Mouse (Mus musculus) 3T3-L1 (cell line): ENCODE data around the gene Fbf1.
A peak's percentile ranks its signal among the peaks of the same experiment; 100 is the strongest.

Source experiments
- DNase-seq: peaks from one replicate; pipeline ENCODE4 v3.0.0-alpha.2; 2015; ENCODE audit warnings: low read depth, low spot score

Fbf1 gene

DNA sequence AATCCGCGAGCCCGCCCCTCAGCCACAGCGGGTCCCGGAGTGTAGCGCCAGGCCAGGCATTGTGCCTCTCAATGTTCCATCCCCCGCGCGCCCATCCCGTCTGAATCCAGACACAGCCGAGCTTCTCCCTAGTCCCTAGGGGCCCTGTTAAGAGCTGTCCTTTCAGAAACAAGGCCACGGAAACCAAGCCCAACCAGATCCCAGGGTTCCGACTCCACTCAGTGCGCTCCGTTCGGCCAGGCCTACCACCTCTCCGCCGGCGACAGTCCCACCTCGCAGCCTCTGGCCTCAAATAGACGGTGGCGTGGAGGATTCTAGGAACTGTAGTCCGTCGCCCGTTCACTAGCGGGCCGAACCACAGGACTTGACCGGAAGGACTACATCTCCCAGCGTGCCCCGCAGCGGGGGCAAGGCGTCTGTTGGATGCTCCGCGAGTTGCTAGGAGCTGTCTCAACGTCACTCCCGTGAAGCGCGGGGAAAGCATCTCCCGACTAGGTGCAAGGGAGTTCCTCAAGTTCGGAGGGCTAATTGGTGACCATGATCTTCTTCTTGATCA lies at the start of gene Fbf1:
Fbf1 (minus strand) TSS at position 283 of the 556 bp plus-strand sequence.
- peak; percentile 97 for DNase-seq

GRCm38 (mm10) chr11:116216549-116216948 lies 48.6 kb upstream of the Fbf1 start:
- no peak for DNase-seq

DNA sequence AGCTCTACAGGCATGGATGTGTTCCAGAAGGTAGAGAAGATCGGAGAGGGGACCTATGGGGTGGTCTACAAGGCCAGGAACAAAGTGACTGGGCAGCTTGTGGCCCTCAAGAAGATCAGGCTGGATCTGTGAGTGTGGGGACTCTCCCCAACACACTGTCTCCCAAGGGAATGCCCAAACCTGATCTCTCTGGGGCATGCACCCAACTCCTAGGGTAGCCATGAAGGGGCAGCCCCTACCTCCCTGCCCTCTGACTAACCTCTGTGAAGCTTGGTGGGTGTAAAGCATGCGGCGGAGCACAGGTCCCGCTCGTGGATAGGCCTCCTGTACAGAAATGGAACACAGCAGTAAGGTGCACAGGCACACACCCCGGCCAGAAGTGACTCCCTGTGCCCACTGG lies 48.0 kb upstream of the Fbf1 start:
- no peak for DNase-seq

DNA sequence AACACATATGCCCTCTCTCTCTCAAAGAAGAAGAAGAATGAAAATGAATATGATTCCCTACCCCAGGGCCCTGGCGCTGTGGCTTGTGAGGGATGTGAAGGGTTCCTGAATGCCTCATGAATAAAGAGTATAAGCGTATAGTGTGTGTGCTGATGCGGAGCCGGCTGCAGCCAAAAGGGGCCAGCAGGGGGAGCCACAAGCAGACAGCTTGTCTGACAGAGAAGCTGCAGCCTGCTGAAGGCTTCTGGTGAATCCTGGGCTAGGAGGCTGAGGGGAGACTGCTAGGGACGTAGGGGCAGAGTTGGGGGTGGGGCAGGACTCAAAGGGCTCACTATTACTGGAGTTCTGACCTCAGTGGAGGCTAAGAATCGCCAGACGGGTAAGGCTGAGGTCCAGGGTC lies 47.2 kb upstream of the Fbf1 start:
- DNase-seq, result no peak

GRCm38 (mm10) chr11:116213877-116214510 lies 46.0 kb upstream of the Fbf1 start:
- no peak for DNase-seq

DNA sequence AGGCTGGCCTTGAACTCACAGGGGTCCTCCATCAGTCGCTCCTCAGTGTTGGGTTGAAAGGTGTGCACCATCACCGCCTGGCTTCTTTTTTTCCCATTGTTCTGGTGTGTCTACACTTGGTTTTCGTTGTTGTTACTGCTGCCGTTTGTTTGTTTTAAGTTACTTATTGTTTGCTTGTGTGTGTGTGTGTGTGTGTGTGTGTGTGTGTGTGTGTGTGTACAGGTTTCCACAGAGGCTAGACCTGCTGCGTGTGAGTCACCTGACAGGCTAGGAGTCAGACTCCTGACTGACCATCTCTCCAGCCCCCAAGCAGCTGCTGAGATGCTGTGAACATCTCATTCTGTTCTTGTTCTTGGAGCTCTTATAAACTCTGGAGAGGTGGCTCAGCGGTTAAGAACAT lies 44.9 kb upstream of the Fbf1 start:
- DNase-seq, result no peak

GRCm38 (mm10) chr11:116210696-116211095 lies 42.7 kb upstream of the Fbf1 start:
- DNase-seq, result no peak

GRCm38 (mm10) chr11:116209257-116209656 lies 41.3 kb upstream of the Fbf1 start:
- no peak for DNase-seq

- DNase-seq, result no peak
Observed at GRCm38 (mm10) chr11:116208660-116209059, 40.7 kb upstream of the Fbf1 start.

GRCm38 (mm10) chr11:116206678-116207077 lies 38.7 kb upstream of the Fbf1 start:
- no peak for DNase-seq

DNA sequence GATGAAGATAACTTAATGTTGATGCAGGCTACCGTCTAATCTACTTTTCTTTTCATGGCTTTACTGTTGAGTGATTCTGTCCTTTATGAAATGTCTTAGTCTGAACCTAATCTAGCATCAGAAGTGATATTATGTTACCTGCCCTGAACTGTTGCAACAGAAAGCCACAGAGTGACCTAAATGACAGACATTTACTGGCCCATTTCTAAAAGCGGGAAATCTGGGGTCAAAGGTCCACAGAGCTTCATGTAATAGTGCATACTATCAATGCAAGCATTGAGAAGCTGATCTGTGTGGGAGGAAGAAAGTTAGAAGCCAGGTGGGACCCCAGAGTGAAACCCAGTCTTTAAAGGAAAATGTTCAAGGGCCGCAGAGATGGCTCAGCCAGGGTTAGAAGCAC lies 35.2 kb upstream of the Fbf1 start:
- DNase-seq, result no peak

GRCm38 (mm10) chr11:116201151-116201550 lies 33.2 kb upstream of the Fbf1 start:
- DNase-seq, result no peak

GRCm38 (mm10) chr11:116198639-116199531 lies 30.9 kb upstream of the Fbf1 start, which contains the start of the genes Ten1 and Acox1:
Ten1 (plus strand) TSS chr11:116198855.
Acox1 (minus strand) TSS chr11:116199045.
- DNase-seq, result peak; percentile 97

DNA sequence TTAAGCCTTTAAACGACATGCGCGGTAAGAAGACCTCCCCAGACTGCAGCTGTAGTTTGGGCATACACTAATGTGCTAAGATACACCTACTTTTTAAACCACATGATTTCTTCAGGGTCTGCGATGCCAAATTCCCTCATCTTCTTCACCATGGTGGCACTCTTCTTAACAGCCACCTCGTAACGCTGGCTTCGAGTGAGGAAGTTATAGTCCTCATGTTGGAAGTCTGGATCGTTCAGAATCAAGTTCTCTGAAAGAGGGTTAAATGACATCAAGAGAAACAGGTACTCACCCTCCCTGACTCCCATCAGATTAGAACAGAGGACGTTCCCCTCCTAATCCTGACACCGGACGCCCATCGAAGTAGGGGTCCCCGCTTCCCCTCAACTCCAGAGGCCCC lies 30.2 kb upstream of the Fbf1 start:
- DNase-seq, result peak; percentile 36

DNA sequence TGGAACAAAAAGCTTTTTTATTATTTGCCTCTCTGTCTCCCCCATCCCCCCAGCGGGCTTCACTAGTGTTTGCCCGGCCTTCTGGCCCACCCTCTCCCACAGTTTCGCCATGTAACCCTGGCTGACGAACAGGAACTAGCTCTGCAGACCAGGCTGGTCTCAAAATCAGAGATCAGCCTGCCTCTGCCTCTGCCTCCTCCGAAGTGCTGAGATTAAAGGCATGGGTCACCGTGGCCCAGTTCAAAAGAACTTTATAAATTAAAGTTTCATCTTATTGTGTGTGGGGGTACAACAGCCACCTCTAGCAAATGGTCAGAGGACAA lies 29.6 kb upstream of the Fbf1 start:
- DNase-seq, result no peak

- no peak for DNase-seq
Observed at GRCm38 (mm10) chr11:116196866-116197583, 29.1 kb upstream of the Fbf1 start.

DNA sequence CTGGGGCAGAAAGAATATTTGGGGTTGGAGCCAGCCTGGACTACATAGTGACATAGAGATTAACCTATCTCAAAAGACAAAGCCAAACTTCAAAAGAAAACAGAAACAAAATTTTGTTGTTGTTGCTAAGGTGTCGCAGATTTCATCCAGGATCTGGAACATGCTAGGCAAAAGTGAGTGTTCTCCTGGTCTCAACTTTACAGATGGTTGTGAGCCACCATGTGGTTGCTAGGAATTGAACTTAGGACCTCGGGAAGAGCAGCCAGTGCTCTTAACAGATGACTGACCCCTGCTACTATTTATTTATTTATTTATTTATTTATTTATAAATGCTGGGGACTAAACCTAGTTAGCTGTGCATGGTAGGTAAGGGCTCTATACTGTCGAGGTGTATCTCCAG lies 28.4 kb upstream of the Fbf1 start:
- no peak for DNase-seq

GRCm38 (mm10) chr11:116195252-116195651 lies 27.3 kb upstream of the Fbf1 start:
- peak; percentile 44 for DNase-seq

DNA sequence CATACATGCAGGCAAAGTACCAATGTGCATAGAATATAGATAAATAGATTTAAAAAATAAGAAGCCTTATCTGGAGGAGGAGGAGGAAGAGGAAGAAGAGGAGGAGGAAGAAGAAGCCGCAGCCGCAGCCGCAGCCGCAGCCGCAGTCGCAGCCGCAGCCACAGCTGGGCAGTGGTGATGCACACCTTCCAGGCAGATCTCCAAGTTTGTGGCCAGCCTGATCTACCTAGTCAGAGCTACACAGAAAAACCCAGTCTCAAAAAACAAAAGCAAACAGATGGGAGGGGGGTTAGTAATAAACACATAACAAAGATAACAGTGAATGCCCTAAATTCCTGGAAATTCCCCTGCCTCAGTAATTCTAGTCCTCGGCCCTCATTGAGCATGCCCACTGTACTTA lies 26.7 kb upstream of the Fbf1 start:
- no peak for DNase-seq

GRCm38 (mm10) chr11:116187226-116187930 lies 19.4 kb upstream of the Fbf1 start:
- DNase-seq, result no peak

- DNase-seq, result no peak
Observed at GRCm38 (mm10) chr11:116186360-116186759, 18.4 kb upstream of the Fbf1 start.
